Mouse (Mus musculus) left cerebral cortex, adult 9 months (tissue): ENCODE data around the gene Smc3.
A peak's percentile ranks its signal among the peaks of the same experiment; 100 is the strongest.
"Not testable (repeated sequence)": the region's sequence is repeated elsewhere in the genome, so short reads cannot be mapped to it uniquely, and the experiment has no call there.

Experiments
- DNase-seq, 2 experiments: peaks; one replicate each; pipeline ENCODE4 v3.0.0; 2022; ENCODE audit warnings: low spot score in 2 of 2

The Smc3 gene

GRCm38 (mm10) chr19:53576061-53576460 is 24.1 kb upstream of the Smc3 start:
- no peak for DNase-seq

- no peak for DNase-seq
These were observed 23.0 kb upstream of the Smc3 start for GRCm38 (mm10) chr19:53577025-53577800.

GRCm38 (mm10) chr19:53578597-53579252 is 21.5 kb upstream of the Smc3 start:
- DNase-seq, result peak in 1 of 2 experiments; percentile 68

- DNase-seq, result not testable (repeated sequence)
These were observed 19.9 kb upstream of the Smc3 start for GRCm38 (mm10) chr19:53580271-53580670.

- DNase-seq, result not testable (repeated sequence)
These were observed 12.5 kb upstream of the Smc3 start for GRCm38 (mm10) chr19:53587686-53588085.

- not testable (repeated sequence) for DNase-seq
These were observed 11.2 kb upstream of the Smc3 start, which contains the start of gene Nutf2-ps1 for GRCm38 (mm10) chr19:53588968-53589367. Gene Nutf2-ps1, minus strand, starts transcription at chr19:53589068.

- DNase-seq, result no peak
These were observed 3.3 kb upstream of the Smc3 start for GRCm38 (mm10) chr19:53596723-53597474.

- peak; percentile 20 to 42 for DNase-seq
These were observed 558 bp downstream of the Smc3 start for GRCm38 (mm10) chr19:53600549-53601362.

GRCm38 (mm10) chr19:53601363-53601655 is 1.1 kb downstream of the Smc3 start:
- DNase-seq, result no peak

GRCm38 (mm10) chr19:53608921-53609320 is 8.7 kb downstream of the Smc3 start:
- DNase-seq, result no peak

- DNase-seq, result no peak
These were observed 21.5 kb downstream of the Smc3 start for GRCm38 (mm10) chr19:53621681-53622080.

- no peak for DNase-seq
These were observed 37.8 kb downstream of the Smc3 start for GRCm38 (mm10) chr19:53638041-53638440.

- no peak for DNase-seq
These were observed 38.5 kb downstream of the Smc3 start for GRCm38 (mm10) chr19:53638727-53639126.

GRCm38 (mm10) chr19:53644020-53644595 is 43.9 kb downstream of the Smc3 start:
- no peak for DNase-seq

- DNase-seq, result no peak
These were observed 47.1 kb downstream of the Smc3 start for GRCm38 (mm10) chr19:53647301-53647700.

GRCm38 (mm10) chr19:53648056-53648455 is 47.9 kb downstream of the Smc3 start:
- DNase-seq, result no peak

GRCm38 (mm10) chr19:53648802-53649236 is 48.6 kb downstream of the Smc3 start:
- DNase-seq, result peak; percentile 25 to 85

- peak in 1 of 2 experiments; percentile 25 for DNase-seq
These were observed 49.2 kb downstream of the Smc3 start for GRCm38 (mm10) chr19:53649361-53649760.

GRCm38 (mm10) chr19:53649802-53650201 is 49.6 kb downstream of the Smc3 start:
- no peak for DNase-seq

GRCm38 (mm10) chr19:53650921-53651320 is 50.7 kb downstream of the Smc3 start:
- DNase-seq, result no peak

- DNase-seq, result no peak
These were observed 52.1 kb downstream of the Smc3 start for GRCm38 (mm10) chr19:53652267-53652666.
